Mouse (Mus musculus): Measurements from ENCODE around the gene Olfr574.

DNA sequence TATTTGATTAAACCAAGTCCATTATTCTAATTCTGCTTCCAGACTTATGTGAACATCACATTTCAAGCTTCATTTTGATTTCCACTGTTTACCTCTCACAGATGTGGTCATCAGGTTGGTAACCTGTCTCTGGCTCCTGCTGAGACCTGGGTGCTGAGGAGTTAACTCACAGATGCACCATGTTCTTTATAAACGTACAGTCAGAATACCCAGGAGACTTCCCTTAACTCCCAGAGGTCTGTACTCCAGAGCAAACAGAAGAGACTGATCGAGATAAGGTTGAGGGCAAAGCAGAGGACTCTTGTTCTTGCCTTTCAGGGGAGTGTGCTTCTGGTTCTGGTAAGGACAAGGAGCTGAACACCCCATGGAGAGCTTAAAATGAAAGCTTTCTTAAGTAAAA is 14.1 kb downstream of the Olfr574 start, which contains the start of gene Olfr576:
- no peak for TF ChIP-seq POLR2A (IDR thresholded peaks at IDR 0.05; ENCODE audit: low read depth, low read length)
- TF ChIP-seq CTCF (IDR thresholded peaks at IDR 0.05; ENCODE audit: extremely low read depth, insufficient read length, insufficient replicate concordance, low read depth, low read length) = no peak
